Mouse (Mus musculus) hindbrain, embryonic 11.5 days (tissue): ENCODE results near the gene Nbea. TPM values are rescaled to one million over a fixed set of nuclear protein-coding genes. Genes with fewer than 3 reads are reported as not detected.

Experiments
- ATAC-seq: fragments of 200-750 bp; cut with Nextera tagmentation; 2 replicates; pipeline ENCODE4 v1.8.0; 2017; ENCODE audit warnings: mild to moderate bottlenecking, moderate TSS enrichment, moderate library complexity; ENCODE audit not compliant: low FRiP score
- DNase-seq: peaks from one replicate; pipeline ENCODE4 v3.0.0-alpha.2; 2015; ENCODE audit warnings: low spot score
- H3K27ac ChIP-seq: fragments of 300-500 bp; sonication (generic); 2 replicates; pipeline ENCODE4 v1.5.1; 2014; ENCODE audit warnings: mild to moderate bottlenecking, low read depth, low read length
- H3K27me3 ChIP-seq: fragments of 300-500 bp; sonication (generic); 2 replicates; pipeline ENCODE4 v1.6.1; 2014; ENCODE audit warnings: mild to moderate bottlenecking, low read length, moderate library complexity, mixed read lengths; ENCODE audit not compliant: control insufficient read depth, insufficient read depth
- H3K36me3 ChIP-seq: fragments of 300-500 bp; sonication (generic); 2 replicates; pipeline ENCODE4 v1.6.1; 2014; ENCODE audit warnings: mild to moderate bottlenecking, low read length, moderate library complexity, mixed read lengths; ENCODE audit not compliant: control insufficient read depth, insufficient read depth
- H3K4me1 ChIP-seq: fragments of 300-500 bp; sonication (generic); replicated peaks from 2 replicates; pipeline ENCODE4 v1.6.1; 2014; ENCODE audit warnings: low read length, mixed read lengths; ENCODE audit not compliant: control insufficient read depth, insufficient read depth
- H3K4me2 ChIP-seq: fragments of 300-500 bp; sonication (generic); replicated peaks from 2 replicates; pipeline ENCODE4 v1.6.1; 2014; ENCODE audit warnings: mild to moderate bottlenecking, low read depth, low read length
- H3K4me3 ChIP-seq: fragments of 300-500 bp; sonication (generic); 2 replicates; pipeline ENCODE4 v1.5.1; 2014; ENCODE audit warnings: low read depth, low read length
- H3K9ac ChIP-seq: fragments of 300-500 bp; sonication (generic); 2 replicates; pipeline ENCODE4 v1.6.1; 2014; ENCODE audit warnings: low read depth, low read length
- H3K9me3 ChIP-seq: fragments of 300-500 bp; sonication (generic); 2 replicates; pipeline ENCODE4 v1.6.1; 2016; ENCODE audit warnings: low read length; ENCODE audit not compliant: control insufficient read depth
- WGBS: fragments of 180-500 bp; shearing (Covaris S2); extraction: QIAGEN DNeasy Blood & Tissue Kit; methylation state at CpG from one replicate; pipeline ENCODE4 v1.1.7; 2014; 5-methylcytosine and 5-hydroxymethylcytosine counted together
- polyA plus RNA-seq: library from polyadenylated mRNA; unstranded; fragments of >200 nt; fragmentation: Nextera tagmentation; extraction: Ambion mirVana; gene quantifications from 2 replicates; pipeline ENCODE4 v1.2.1, GENCODE M21; 2014

Gene Nbea
- polyA plus RNA-seq, 1 experiment from 2014 or later = 34.1 TPM

DNA sequence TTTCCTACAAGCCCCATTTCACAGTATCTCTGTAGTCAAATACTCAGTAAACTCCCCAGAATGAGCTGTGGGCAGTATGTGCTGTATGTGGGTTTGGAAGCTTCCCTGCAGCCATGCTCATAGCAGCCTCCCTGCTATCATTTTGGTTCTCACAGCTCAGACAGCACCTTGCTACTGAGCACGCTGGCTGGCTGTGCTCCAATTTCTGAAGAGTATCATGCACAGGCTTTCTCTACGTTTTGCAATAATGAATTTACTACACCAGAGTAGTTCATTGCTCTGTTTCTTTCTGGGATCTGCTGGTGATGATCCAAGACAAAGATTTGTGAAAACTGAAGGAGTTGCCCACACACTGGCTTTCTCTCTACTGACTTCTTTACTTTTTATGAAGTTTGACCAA is 505.8 kb downstream of the Nbea start:
- no peak overlapping the region for H3K4me2 ChIP-seq
- no peaks in the 10 kb centered on the region for H3K27me3 ChIP-seq
- no peak overlapping the region for H3K9ac ChIP-seq
- 88% methylated on average over 2 of the region's 2 CpGs for WGBS
- H3K27ac ChIP-seq = no peak overlapping the region
- DNase-seq (no peak), ATAC-seq (no peak)
- H3K4me3 ChIP-seq = no peak overlapping the region
- H3K36me3 ChIP-seq = no peaks in the 10 kb centered on the region
- H3K9me3 ChIP-seq = no peaks in the 10 kb centered on the region
- no peaks in the 10 kb centered on the region for H3K4me1 ChIP-seq

GRCm38 (mm10) chr3:55674185-55674584 is 509.3 kb downstream of the Nbea start:
- no peak overlapping the region for H3K4me2 ChIP-seq
- H3K27ac ChIP-seq = no peak overlapping the region
- no peaks in the 10 kb centered on the region for H3K27me3 ChIP-seq
- ATAC-seq (no peak), DNase-seq (no peak)
- no peaks in the 10 kb centered on the region for H3K9me3 ChIP-seq
- no peak overlapping the region for H3K4me3 ChIP-seq
- no peaks in the 10 kb centered on the region for H3K36me3 ChIP-seq
- H3K9ac ChIP-seq = no peak overlapping the region
- no peaks in the 10 kb centered on the region for H3K4me1 ChIP-seq
- WGBS = 92% methylated on average over 7 of the region's 7 CpGs

DNA sequence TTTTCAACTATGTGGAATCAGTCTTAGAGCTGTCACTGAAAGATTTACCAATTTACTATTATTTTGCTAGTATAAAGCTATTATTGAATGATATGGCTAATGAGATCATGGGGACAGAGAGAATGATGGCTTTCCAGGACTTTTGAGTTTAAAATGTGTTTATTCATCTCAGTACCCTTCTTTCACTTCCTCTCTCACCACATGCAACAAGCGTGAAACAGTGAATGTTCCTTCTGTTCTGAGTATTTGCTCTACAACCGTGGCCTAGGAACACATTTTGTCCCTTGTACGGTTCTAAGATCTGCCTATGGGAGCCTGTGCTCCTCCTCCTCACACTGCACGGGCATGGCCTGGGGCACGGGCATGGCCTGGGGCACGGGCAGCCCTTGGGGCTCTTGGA is 516.5 kb downstream of the Nbea start:
- 82% methylated on average over 6 of the region's 6 CpGs for WGBS
- DNase-seq = no peak

DNA sequence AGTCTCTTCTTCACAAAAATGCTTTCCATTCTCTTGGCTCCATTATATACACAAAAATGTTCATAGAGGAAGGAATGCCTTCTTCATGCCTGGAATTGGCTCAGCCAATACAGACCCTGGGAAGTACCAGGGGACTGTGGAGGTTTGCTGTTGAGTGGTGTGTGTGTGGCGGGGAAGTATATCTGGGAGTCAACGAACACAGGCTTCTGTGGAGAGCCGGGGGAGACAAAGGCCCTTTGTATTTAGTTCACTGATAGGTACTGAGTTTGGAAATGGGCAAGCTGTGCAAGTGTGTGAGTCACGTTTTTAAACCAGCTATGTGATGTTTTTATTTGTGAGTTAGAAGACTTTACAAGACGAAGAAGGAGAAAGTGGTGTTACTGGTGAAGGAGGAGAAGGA is 517.6 kb downstream of the Nbea start:
- H3K9ac ChIP-seq = no peak overlapping the region

More for the DNA sequence above, 516.5 kb downstream of the Nbea start:
- Histone ChIP-seq H3K27me3 (no peaks in the 10 kb centered on the region), H3K9me3 (no peaks in the 10 kb centered on the region), H3K27ac (no peak overlapping the region), H3K4me2 (no peak overlapping the region), H3K9ac (no peak overlapping the region), H3K36me3 (no peaks in the 10 kb centered on the region), H3K4me1 (no peaks in the 10 kb centered on the region), H3K4me3 (no peak overlapping the region)
- ATAC-seq = no peak

GRCm38 (mm10) chr3:55664713-55665112 is 518.8 kb downstream of the Nbea start:
- Histone ChIP-seq H3K27ac (no peak overlapping the region), H3K4me3 (no peak overlapping the region), H3K9me3 (no peaks in the 10 kb centered on the region), H3K4me1 (no peaks in the 10 kb centered on the region), H3K9ac (no peak overlapping the region), H3K36me3 (no peaks in the 10 kb centered on the region), H3K4me2 (no peak overlapping the region), H3K27me3 (no peaks in the 10 kb centered on the region)
- DNase-seq (no peak), ATAC-seq (no peak)
- 82% methylated on average over 3 of the region's 3 CpGs for WGBS

More for the DNA sequence above, 517.6 kb downstream of the Nbea start:
- Histone ChIP-seq H3K4me1 (no peaks in the 10 kb centered on the region), H3K4me3 (no peak overlapping the region), H3K27ac (no peak overlapping the region), H3K27me3 (no peaks in the 10 kb centered on the region), H3K36me3 (no peaks in the 10 kb centered on the region), H3K4me2 (no peak overlapping the region), H3K9me3 (no peaks in the 10 kb centered on the region)
- no peak for DNase-seq
- WGBS = 45% methylated on average over 5 of the region's 5 CpGs
- 0 out of 2 replicates have a peak, but pooled peaks have one; percentile 45 for ATAC-seq

DNA sequence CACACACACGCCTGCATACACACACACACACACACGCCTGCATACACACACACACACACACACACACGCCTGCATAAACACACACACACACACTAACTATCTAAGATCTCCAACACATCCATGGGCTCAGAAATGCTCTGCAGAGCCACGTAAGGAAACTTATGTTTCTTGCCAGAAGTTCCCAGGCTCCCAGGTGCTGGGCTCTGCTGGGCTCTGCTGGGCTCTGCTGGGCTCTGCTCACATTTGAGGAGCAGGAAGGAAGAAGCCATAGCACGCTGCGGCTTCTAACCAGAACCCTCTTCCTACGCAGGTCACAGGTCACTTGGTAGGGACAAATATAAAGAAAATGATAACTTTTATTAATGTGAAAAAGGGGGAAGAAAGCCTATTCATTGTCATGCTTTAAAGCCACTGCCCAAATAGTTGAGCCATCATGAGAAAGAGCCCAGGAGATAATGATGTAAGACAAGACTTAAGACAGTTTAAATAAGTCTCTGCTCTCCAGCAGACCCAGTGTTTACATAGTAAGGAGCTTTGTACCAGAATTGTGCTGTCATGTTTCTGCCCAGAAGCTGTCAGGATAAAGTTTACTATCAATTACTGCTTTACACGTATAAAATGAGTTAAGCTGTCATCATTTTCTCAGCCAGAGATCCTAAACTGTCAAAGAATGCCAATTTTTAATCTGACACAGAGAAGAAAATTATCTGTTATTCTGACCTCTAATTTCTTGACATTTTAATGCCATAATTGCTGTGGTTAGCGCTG is 521.6 kb downstream of the Nbea start:
- WGBS = 70% methylated on average over 9 of the region's 9 CpGs
- Histone ChIP-seq H3K4me2 (no peak overlapping the region), H3K27me3 (no peaks in the 10 kb centered on the region), H3K36me3 (no peaks in the 10 kb centered on the region), H3K4me1 (no peaks in the 10 kb centered on the region), H3K4me3 (no peak overlapping the region), H3K9ac (no peak overlapping the region), H3K9me3 (no peaks in the 10 kb centered on the region), H3K27ac (no peak overlapping the region)
- DNase-seq = no peak
- no peak for ATAC-seq

DNA sequence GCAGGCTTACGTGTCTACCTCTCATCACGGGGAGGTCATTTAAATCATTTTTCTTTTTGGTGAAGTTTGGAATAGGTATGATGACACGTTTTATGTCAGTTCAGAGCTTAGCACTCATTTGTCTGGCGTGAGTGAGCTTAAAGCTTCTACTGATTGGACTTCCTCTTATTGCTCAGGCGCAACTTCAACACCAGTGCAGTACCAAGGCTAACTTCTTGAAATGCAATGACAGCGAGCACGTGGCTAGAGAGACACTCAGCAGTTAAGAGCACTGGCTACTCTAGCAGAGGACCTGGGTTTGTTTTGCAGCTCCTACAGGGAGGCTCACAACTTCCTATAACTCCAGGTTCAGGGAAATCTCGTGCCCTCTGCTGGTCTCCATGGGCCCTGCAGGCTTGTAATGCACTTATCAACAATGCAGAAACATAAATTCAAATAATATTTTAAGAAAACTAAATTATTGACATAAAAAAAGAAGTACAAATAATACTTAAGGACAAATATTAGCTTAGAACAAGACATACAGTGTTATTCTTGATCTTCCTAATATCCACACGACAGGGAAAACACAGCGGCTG is 523.2 kb downstream of the Nbea start:
- WGBS = 85% methylated on average over 10 of the region's 10 CpGs
- Histone ChIP-seq H3K9me3 (no peaks in the 10 kb centered on the region), H3K27ac (no peak overlapping the region), H3K4me3 (no peak overlapping the region), H3K27me3 (no peaks in the 10 kb centered on the region), H3K36me3 (no peaks in the 10 kb centered on the region), H3K9ac (no peak overlapping the region), H3K4me2 (no peak overlapping the region), H3K4me1 (no peaks in the 10 kb centered on the region)
- DNase-seq = no peak
- ATAC-seq = no peak

DNA sequence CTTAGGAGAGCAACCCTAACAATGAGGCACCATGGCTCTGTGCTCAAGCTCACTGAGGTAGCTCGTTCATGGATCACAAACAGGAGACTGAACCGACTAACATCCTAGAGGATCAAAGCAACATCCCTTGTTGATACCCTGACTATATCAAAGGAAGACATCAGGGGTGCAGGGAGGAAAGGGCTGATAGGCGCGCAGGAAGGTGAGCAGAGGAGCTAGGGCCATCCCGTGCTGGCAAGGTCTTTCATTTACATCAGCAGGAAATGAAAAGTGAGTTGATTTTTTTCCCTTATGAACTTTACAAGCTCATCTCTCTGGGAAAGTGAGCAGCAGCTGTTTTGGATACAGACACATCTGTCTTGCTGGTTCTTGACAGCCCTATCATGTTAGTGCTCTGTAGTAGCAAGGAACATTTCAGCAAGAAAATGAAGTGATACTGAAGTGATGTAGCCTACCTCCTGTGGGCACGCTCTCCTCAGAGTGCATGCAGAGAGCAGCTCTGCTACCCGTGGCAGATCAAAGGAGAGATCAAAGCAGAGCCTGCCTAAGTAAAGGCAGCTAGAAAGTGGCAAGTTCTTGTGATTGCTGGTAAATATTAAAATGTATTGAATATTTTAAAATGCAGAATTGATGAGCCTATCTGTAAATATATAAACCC is 523.8 kb downstream of the Nbea start:
- 59% methylated on average over 7 of the region's 7 CpGs for WGBS
- no peaks in the 10 kb centered on the region for H3K4me1 ChIP-seq

More for the DNA sequence above, 523.8 kb downstream of the Nbea start:
- Histone ChIP-seq H3K9me3 (no peaks in the 10 kb centered on the region), H3K4me3 (no peak overlapping the region), H3K27ac (no peak overlapping the region), H3K9ac (no peak overlapping the region), H3K36me3 (no peaks in the 10 kb centered on the region), H3K4me2 (no peak overlapping the region), H3K27me3 (no peaks in the 10 kb centered on the region)
- ATAC-seq (no peak), DNase-seq (no peak)
